Mouse (Mus musculus): Measurements from ENCODE around the gene Stat4.

GRCm38 (mm10) chr1:52152369-52152768, 165.4 kb downstream of the Stat4 start:
- TF ChIP-seq POLR2A (IDR thresholded peaks at IDR 0.05; ENCODE audit: insufficient read length, low read depth) (no peak), MYOG (IDR thresholded peaks at IDR 0.05; ENCODE audit: control insufficient read depth in 1 of 3, insufficient read depth in 1 of 3, insufficient read length in 2 of 3, low read depth in 2 of 3) (no peak), MYOD1 (IDR thresholded peaks at IDR 0.05; ENCODE audit: control insufficient read depth in 1 of 3, insufficient read length in 2 of 3, low read depth in 2 of 3) (no peak), CEBPB (IDR thresholded peaks at IDR 0.05; ENCODE audit: insufficient read depth, poor library complexity, severe bottlenecking) (no peak), USF1 (IDR thresholded peaks at IDR 0.05; ENCODE audit: low read depth) (no peak), REST (IDR thresholded peaks at IDR 0.05; ENCODE audit: insufficient read depth, insufficient read length) (no peak)

Measured in myocyte (in vitro differentiated cells).